Mouse (Mus musculus): ENCODE results near the gene 1700034J05Rik. TPM values are rescaled to one million over a fixed set of nuclear protein-coding genes. Genes with fewer than 3 reads are reported as not detected.

Gene 1700034J05Rik
- polyA plus RNA-seq, 1 experiment from 2014 or later, result not detected

- Histone ChIP-seq H3K4me2 (no peak overlapping the region), H3K27ac (replicated peaks) (no peak overlapping the region), H3K9me3 (replicated peaks) (no peaks in the 10 kb centered on the region), H3K27me3 (replicated peaks) (no peaks in the 10 kb centered on the region; the same call in 1 of the 2 replicates), H3K4me1 (0 out of 2 replicates have a peak, but pooled peaks cover 3% of the 10 kb centered on the region), H3K4me3 (replicated peaks) (no peak overlapping the region), H3K36me3 (no peaks in the 10 kb centered on the region), H3K9ac (replicated peaks) (no peak overlapping the region)
- WGBS, result 55% methylated on average over 5 of the region's 5 CpGs
- no peak for ATAC-seq (ENCODE audit: low FRiP score)
Observed at GRCm38 (mm10) chr6:146978691-146979114, 24.5 kb upstream of the 1700034J05Rik start.

GRCm38 (mm10) chr6:146976446-146976845 is 22.2 kb upstream of the 1700034J05Rik start:
- 0 out of 2 replicates have a peak, but pooled peaks cover 3% of the 10 kb centered on the region for H3K4me1 ChIP-seq
- no peak overlapping the region for H3K27ac ChIP-seq (replicated peaks)
- 89% methylated on average over 8 of the region's 8 CpGs for WGBS
- no peak for ATAC-seq (ENCODE audit: low FRiP score)
- no peak overlapping the region for H3K4me3 ChIP-seq (replicated peaks)
- no peak overlapping the region for H3K4me2 ChIP-seq
- no peaks in the 10 kb centered on the region for H3K9me3 ChIP-seq (replicated peaks)
- no peaks in the 10 kb centered on the region for H3K36me3 ChIP-seq
- no peak overlapping the region for H3K9ac ChIP-seq (replicated peaks)
- no peaks in the 10 kb centered on the region; the same call in 1 of the 2 replicates for H3K27me3 ChIP-seq (replicated peaks)

- Histone ChIP-seq H3K27ac (replicated peaks) (no peak overlapping the region), H3K9ac (replicated peaks) (no peak overlapping the region), H3K4me3 (replicated peaks) (no peak overlapping the region), H3K9me3 (replicated peaks) (no peaks in the 10 kb centered on the region), H3K36me3 (no peaks in the 10 kb centered on the region), H3K4me1 (no peaks in the 10 kb centered on the region), H3K27me3 (replicated peaks) (no peaks in the 10 kb centered on the region), H3K4me2 (no peak overlapping the region)
- no peak for ATAC-seq (ENCODE audit: low FRiP score)
Observed at GRCm38 (mm10) chr6:146973830-146974229, 19.6 kb upstream of the 1700034J05Rik start.

- Histone ChIP-seq H3K4me2 (no peak overlapping the region), H3K27me3 (replicated peaks) (no peaks in the 10 kb centered on the region), H3K27ac (replicated peaks) (no peak overlapping the region), H3K36me3 (no peaks in the 10 kb centered on the region), H3K4me1 (no peaks in the 10 kb centered on the region), H3K9me3 (replicated peaks) (no peaks in the 10 kb centered on the region), H3K9ac (replicated peaks) (no peak overlapping the region), H3K4me3 (replicated peaks) (no peak overlapping the region)
- 64% methylated on average over 2 of the region's 2 CpGs for WGBS
- ATAC-seq (ENCODE audit: low FRiP score), result no peak
Observed at GRCm38 (mm10) chr6:146973406-146973805, 19.2 kb upstream of the 1700034J05Rik start.

GRCm38 (mm10) chr6:146972740-146973139 is 18.5 kb upstream of the 1700034J05Rik start:
- no peak overlapping the region for H3K9ac ChIP-seq (replicated peaks)
- no peaks in the 10 kb centered on the region for H3K9me3 ChIP-seq (replicated peaks)
- H3K36me3 ChIP-seq, result no peaks in the 10 kb centered on the region
- ATAC-seq (ENCODE audit: low FRiP score), result no peak
- no peak overlapping the region for H3K4me3 ChIP-seq (replicated peaks)
- no peak overlapping the region for H3K27ac ChIP-seq (replicated peaks)
- no peak overlapping the region for H3K4me2 ChIP-seq
- H3K4me1 ChIP-seq, result no peaks in the 10 kb centered on the region
- H3K27me3 ChIP-seq (replicated peaks), result no peaks in the 10 kb centered on the region
- 72% methylated on average over 1 of the region's 1 CpGs for WGBS

- H3K4me2 ChIP-seq, result no peak overlapping the region
- 72% methylated on average over 6 of the region's 6 CpGs for WGBS
- no peaks in the 10 kb centered on the region for H3K4me1 ChIP-seq
- ATAC-seq (ENCODE audit: low FRiP score), result no peak
- H3K9ac ChIP-seq (replicated peaks), result no peak overlapping the region
- no peaks in the 10 kb centered on the region for H3K9me3 ChIP-seq (replicated peaks)
- no peak overlapping the region for H3K27ac ChIP-seq (replicated peaks)
- H3K27me3 ChIP-seq (replicated peaks), result no peaks in the 10 kb centered on the region
- no peaks in the 10 kb centered on the region for H3K36me3 ChIP-seq
- no peak overlapping the region for H3K4me3 ChIP-seq (replicated peaks)
Observed at GRCm38 (mm10) chr6:146972009-146972408, 17.8 kb upstream of the 1700034J05Rik start.

GRCm38 (mm10) chr6:146971366-146971765 is 17.1 kb upstream of the 1700034J05Rik start:
- no peak overlapping the region for H3K4me2 ChIP-seq
- 75% methylated on average over 3 of the region's 3 CpGs for WGBS

GRCm38 (mm10) chr6:146970811-146971210 is 16.6 kb upstream of the 1700034J05Rik start:
- ATAC-seq (ENCODE audit: low FRiP score), result no peak
- no peak overlapping the region for H3K4me3 ChIP-seq (replicated peaks)
- H3K36me3 ChIP-seq, result no peaks in the 10 kb centered on the region
- H3K9ac ChIP-seq (replicated peaks), result no peak overlapping the region
- WGBS, result 78% methylated on average over 3 of the region's 3 CpGs
- no peak overlapping the region for H3K4me2 ChIP-seq
- H3K4me1 ChIP-seq, result no peaks in the 10 kb centered on the region
- H3K27ac ChIP-seq (replicated peaks), result no peak overlapping the region
- no peaks in the 10 kb centered on the region for H3K9me3 ChIP-seq (replicated peaks)
- no peaks in the 10 kb centered on the region for H3K27me3 ChIP-seq (replicated peaks)

More at GRCm38 (mm10) chr6:146971366-146971765, 17.1 kb upstream of the 1700034J05Rik start:
- no peak for ATAC-seq (ENCODE audit: low FRiP score)
- H3K4me1 ChIP-seq, result no peaks in the 10 kb centered on the region
- H3K9ac ChIP-seq (replicated peaks), result no peak overlapping the region
- H3K36me3 ChIP-seq, result no peaks in the 10 kb centered on the region
- H3K27me3 ChIP-seq (replicated peaks), result no peaks in the 10 kb centered on the region
- H3K9me3 ChIP-seq (replicated peaks), result no peaks in the 10 kb centered on the region
- no peak overlapping the region for H3K27ac ChIP-seq (replicated peaks)
- H3K4me3 ChIP-seq (replicated peaks), result no peak overlapping the region

- 82% methylated on average over 6 of the region's 6 CpGs for WGBS
Observed at GRCm38 (mm10) chr6:146967836-146968235, 13.6 kb upstream of the 1700034J05Rik start.

GRCm38 (mm10) chr6:146966446-146967019 is 12.3 kb upstream of the 1700034J05Rik start:
- Histone ChIP-seq H3K9ac (replicated peaks) (no peak overlapping the region), H3K4me2 (no peak overlapping the region), H3K4me3 (replicated peaks) (no peak overlapping the region), H3K36me3 (no peaks in the 10 kb centered on the region), H3K27ac (replicated peaks) (no peak overlapping the region), H3K27me3 (replicated peaks) (no peaks in the 10 kb centered on the region), H3K9me3 (replicated peaks) (no peaks in the 10 kb centered on the region), H3K4me1 (0 out of 2 replicates have a peak, but pooled peaks cover 3% of the 10 kb centered on the region)
- 82% methylated on average over 12 of the region's 12 CpGs for WGBS
- ATAC-seq (ENCODE audit: low FRiP score), result no peak

More at GRCm38 (mm10) chr6:146967836-146968235, 13.6 kb upstream of the 1700034J05Rik start:
- Histone ChIP-seq H3K9me3 (replicated peaks) (no peaks in the 10 kb centered on the region), H3K4me1 (no peaks in the 10 kb centered on the region), H3K4me2 (no peak overlapping the region), H3K4me3 (replicated peaks) (no peak overlapping the region), H3K9ac (replicated peaks) (no peak overlapping the region), H3K36me3 (no peaks in the 10 kb centered on the region), H3K27me3 (replicated peaks) (no peaks in the 10 kb centered on the region), H3K27ac (replicated peaks) (no peak overlapping the region)
- no peak for ATAC-seq (ENCODE audit: low FRiP score)

- no peak for ATAC-seq (ENCODE audit: low FRiP score)
- H3K9me3 ChIP-seq (replicated peaks), result no peaks in the 10 kb centered on the region
- H3K4me1 ChIP-seq, result 0 out of 2 replicates have a peak, but pooled peaks cover 3% of the 10 kb centered on the region
- 80% methylated on average over 13 of the region's 13 CpGs for WGBS
- no peak overlapping the region for H3K4me3 ChIP-seq (replicated peaks)
- H3K27me3 ChIP-seq (replicated peaks), result no peaks in the 10 kb centered on the region
- no peak overlapping the region for H3K9ac ChIP-seq (replicated peaks)
- H3K36me3 ChIP-seq, result no peaks in the 10 kb centered on the region
- H3K27ac ChIP-seq (replicated peaks), result no peak overlapping the region
- no peak overlapping the region for H3K4me2 ChIP-seq
Observed at GRCm38 (mm10) chr6:146965139-146965772, 11.0 kb upstream of the 1700034J05Rik start.

All from neural tube, embryonic 15.5 days (tissue).